Mouse (Mus musculus) CD4-positive helper T cell, adult 2 months (primary cell): ENCODE results near the gene Tle4.

Experiments used
- DNase-seq: peaks from one replicate; pipeline ENCODE4 v3.0.0-alpha.2; 2012; ENCODE audit warnings: low read depth, missing footprints, low spot score

Gene Tle4

DNA sequence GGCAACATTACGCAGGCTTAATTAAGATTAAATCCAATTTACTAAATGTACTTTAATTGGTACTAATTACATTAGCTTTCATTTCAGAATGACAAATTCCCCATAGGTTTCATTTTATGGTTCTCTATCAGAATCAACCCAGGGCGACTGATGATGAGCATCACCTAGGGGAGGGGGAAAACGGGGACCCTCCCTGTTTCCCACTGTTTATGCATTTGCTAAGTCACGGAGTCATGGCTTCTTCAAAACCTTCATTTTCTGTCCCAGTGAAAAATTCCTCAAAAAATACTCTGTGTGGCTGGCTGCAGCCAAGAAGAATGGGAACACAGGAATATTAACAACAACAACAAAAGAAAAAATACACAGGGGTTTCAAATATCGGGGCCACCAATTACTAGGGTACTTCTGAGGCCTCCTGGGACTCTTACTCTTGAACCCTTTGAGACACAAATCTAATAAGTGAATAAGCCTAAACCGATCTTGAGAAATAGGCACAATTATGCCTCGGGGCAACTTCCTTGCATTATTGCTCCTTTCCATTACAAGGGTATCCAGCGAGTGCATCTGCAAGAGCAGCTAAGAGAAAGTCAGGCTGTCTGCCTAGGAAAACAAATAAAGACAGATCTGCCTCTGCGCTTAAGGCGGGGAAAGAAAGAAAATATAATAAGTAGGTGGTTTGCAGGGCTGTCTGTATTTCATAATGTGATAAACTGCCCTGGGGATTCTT lies 5.9 kb downstream of the Tle4 start:
- DNase-seq: no peak

DNA sequence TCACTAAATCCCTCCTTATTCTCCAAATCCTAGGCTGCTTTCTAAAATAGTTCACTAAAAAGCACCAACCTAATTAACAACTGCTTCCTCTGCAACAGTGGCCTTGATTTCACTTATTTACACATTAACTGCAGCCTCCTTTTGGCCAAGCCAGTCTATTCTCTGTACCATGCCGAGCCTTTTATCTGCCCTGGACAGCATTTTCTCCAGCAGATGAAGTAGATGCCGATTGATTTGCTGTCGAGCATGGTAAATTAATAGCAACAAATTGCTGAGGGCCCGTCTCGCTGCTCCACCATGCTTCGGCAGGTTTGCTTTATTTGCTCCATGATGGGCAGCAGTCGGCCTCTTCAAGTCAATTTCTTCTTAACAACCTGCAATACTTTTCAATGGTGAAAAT lies 7.7 kb downstream of the Tle4 start:
- no peak for DNase-seq

DNA sequence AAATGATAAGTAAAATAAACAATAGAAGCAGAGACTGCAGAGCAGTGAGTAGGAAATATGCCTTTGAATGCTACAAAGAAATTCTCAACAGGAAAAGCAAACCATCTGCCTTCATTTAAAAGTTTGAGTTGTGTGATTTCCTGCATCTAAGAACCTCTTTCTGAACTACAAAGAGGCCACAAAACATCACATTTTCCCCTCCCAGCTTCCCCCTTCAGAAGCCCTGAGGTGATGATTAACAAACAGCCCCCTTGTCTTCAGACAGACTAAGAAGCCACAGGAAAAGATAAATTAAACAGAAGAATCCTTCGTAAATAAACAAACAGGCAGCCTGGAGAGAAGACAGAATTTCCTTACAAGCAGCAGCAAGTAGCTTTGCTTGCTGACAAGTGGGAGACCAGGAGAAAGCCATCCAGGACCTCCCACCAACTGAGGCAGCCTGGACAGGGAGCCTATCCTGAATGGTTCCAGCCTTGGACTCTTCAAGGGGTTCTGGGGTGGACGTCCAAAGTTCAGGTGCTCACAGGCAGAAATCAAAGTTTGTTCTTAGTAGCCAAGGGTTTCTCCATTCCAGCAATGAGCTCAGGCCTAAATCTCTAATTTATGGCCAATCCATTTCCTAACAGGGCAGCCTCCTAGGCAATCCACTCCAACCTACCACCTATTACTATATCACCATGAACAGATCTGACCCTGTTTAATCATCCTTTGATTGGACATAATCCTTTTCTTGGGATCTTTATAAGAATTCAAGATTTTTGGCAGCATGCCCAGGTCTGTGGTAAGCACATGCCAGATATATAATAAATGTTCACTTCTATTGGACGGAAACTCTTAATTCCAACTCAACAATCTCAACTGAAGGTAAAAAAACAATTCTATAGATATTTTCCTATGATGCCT lies 9.4 kb downstream of the Tle4 start:
- peak; percentile 82 for DNase-seq

GRCm38 (mm10) chr19:14586171-14586570 lies 11.7 kb downstream of the Tle4 start:
- no peak for DNase-seq

DNA sequence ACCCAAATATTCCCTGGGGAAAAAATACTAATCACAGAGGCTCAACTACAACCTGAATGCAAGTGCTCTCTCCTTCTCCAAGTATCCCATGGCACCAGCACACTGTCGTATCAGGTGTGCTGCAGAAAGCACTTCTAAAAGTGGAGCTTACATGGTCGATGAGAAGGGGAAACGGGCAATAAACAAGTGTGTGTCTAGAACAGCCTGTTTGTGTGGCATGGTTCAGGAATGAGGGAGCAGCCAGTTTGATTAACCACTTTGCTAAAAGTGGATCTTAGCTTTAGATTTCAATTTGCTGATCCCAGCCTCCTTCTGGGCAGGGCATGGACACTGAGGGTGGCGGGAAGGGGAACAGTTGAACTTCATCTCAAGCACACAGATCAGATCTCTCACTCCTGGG lies 12.1 kb downstream of the Tle4 start:
- DNase-seq: no peak

DNA sequence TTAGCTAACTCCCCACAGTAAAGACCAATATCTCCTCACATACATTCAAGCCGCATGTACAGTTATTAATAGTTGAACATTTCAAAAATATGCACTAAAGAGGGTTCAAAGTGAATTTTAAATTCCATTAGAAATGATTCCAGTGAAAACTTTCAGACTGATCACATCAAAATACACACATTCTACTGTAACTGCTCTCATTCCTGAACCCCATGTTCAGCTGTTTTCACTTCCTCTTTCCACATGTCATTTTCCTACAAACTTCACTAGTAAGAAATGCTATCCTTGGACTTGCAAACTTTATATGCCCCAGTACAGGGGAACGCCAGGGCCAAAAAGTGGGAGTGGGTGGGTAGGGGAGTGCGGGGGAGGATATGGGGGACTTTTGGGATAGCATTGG lies 12.6 kb downstream of the Tle4 start:
- no peak for DNase-seq

DNA sequence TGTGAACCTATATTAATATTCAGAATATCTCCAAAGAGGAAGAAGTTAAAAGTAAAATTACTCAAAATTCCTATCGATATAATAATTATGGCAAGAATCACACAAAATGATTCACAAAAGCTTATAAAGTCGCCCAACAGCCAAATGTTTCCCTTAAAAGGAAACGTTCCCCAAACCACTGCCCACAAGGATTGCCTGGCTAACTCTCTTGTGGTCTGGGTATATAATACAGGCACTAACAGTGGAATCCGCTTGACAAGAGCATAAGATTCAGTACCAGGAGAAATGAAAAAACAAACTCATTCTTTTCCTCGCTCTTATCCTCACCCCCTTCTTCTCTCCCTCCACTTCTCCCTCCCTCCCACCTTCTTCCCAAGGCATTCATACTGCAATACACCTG lies 19.2 kb downstream of the Tle4 start:
- no peak for DNase-seq

DNA sequence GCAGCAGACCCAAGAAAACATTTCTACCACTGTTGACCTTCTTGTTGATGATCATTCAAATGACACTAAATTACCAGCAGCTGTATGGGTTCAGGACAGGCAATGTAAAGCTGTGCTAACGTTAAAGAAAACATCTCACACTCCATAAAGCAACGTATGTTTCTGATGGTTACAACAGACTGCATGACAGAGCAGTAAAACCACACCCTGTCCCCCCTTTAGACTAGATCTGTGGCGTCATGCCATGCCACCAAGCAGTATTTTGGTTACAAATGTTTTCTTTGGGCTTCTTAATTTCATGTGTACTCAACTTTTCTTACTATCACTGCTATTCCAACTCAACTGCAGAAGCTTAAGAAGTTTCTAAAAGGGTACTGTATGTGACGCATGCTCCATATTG lies 19.8 kb downstream of the Tle4 start:
- no peak for DNase-seq

GRCm38 (mm10) chr19:14576311-14576710 lies 21.5 kb downstream of the Tle4 start:
- no peak for DNase-seq

GRCm38 (mm10) chr19:14568879-14569278 lies 29.0 kb downstream of the Tle4 start:
- no peak for DNase-seq

- no peak for DNase-seq
These were observed 30.8 kb downstream of the Tle4 start for GRCm38 (mm10) chr19:14567081-14567480.

DNA sequence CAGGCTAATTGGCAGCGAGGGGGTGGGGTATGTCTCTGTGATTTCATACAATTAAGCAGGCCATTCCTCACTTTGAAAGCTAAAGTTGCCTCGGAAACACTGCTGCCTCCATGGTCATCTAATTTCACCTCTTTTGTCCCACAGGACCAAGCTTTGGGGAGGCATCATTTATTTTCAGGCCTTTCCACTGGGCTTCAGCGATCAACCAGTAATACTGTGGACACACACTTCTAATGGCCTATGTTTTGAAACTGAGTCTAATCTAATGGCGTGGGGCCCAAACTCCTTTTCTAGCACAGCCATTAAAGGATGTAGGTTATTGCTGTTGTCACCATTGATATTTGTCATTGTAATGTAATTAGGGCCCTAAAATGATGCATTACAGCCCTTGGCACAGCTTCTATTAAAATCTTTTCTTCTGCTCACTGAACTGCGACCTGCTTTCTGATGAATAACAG lies 31.3 kb downstream of the Tle4 start:
- no peak for DNase-seq

DNA sequence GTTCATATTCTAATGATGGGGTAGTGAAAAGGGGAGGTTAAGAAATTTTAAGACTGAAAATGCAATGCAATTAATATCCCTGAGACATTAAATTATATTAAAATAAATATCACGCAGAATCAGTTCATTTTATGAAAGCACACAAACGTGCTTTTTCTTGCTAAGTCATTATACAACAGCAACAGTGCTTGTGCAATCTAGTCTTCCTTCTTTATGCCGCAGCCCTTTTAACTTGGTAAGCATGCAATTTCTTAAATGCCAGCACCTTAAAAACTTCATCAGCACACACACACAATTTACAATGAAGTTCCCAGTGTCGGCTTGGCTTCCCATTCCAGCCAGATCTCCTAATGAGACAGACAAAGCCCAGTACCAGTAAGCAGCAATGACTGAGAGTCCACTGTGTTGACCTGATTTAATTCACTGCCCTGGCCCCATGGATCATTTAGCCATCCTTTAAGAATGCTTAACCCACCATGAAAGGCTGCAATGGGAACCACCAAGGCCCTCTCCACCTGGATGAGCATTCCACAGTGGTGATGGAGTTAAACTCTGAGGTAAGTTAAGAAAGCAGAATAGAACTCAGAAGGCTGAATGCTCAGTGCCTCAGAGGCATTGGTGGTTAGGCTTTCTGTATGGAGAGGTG lies 32.3 kb downstream of the Tle4 start:
- DNase-seq: no peak

GRCm38 (mm10) chr19:14563273-14563959 lies 34.4 kb downstream of the Tle4 start:
- DNase-seq: peak; percentile 15

- DNase-seq: no peak
These were observed 50.0 kb downstream of the Tle4 start for GRCm38 (mm10) chr19:14547871-14548270.

GRCm38 (mm10) chr19:14547133-14547842 lies 50.6 kb downstream of the Tle4 start:
- no peak for DNase-seq

GRCm38 (mm10) chr19:14545485-14545884 lies 52.4 kb downstream of the Tle4 start:
- DNase-seq: no peak

DNA sequence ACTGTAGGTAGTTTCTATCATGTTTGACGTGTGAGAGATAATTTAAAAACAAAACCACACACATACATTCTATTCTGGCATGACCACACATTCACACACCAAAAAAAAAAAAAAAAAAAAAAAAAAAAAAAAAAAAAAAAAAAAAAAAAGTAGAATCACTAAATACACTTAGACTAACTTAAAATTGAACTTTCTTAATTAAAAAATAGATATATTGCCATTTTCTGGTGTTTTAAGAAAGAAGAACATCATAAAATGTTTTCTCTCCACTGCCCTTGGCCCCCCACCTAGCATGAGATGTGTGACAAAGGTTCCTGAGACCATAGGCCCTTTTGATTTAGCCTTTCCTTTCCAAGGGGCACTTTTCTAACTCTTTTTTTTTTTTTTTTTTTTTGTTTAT lies 54.5 kb downstream of the Tle4 start:
- no peak for DNase-seq

DNA sequence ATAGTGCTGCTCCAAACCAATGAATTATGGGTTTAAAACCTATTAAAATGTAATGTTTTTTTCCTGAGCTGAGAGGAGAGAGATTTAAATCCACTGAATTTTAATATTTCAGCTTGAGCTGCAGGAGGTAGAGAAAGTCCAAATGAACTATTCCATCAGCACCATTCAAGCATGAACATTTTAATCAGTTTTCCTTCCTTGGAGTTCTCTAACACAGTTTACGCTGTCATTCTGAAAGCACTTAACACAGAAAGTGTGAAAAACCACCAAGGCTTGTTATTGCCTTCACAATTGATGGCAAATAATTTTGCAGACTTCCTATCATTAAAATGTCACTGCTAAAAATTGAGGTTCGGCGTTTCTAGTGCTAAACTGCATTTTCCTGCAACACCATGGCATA lies 57.2 kb downstream of the Tle4 start:
- no peak for DNase-seq

DNA sequence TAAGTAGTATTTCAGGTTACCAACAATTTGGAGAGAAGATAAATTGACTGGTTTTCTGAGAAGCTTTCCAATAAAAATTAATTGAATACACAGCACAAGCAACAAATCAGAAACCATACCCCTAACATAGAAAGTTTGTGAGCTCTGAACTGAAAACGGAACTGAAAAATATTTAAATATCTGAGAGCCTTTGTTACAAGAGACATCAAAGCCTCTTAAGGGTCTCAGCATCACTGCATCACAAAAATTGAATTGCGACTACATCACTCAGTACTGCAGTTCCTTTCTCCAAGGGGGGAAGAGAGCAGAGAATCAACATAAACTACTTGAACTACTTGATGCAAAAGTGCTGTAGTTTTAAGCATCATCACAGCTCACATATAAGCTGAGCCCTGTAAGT lies 61.2 kb downstream of the Tle4 start:
- DNase-seq: no peak

GRCm38 (mm10) chr19:14534447-14534846 lies 63.4 kb downstream of the Tle4 start:
- peak; percentile 21 for DNase-seq
